ENCODE assay signal across 15 mouse cellular contexts in genomic region chr3:27901846-27902245, GRCm38 (mm10). TPM values are rescaled to one million over a fixed set of nuclear protein-coding genes. Genes with fewer than 3 reads are reported as not detected.
DNase-seq lines count a peak whose midpoint lies in the region; ATAC-seq and TF ChIP-seq lines count a peak whose summit lies in the region.
"Had no signal": no experiment of that assay in that cellular context is flagged by ENCODE, and none has a peak within 500 bp of the region (broad histone marks: within the 10 kb centered on the region; RNA-seq: fewer than 3 reads in every experiment).

No protein-coding gene starts in this region.

- no peak overlapping the region for H3K27ac ChIP-seq in heart, adult 2 months
- H3K27ac ChIP-seq in liver, adult 2 months (replicated peaks; ENCODE audit: insufficient read depth, low read depth, low read length) = no peak overlapping the region
- no peak overlapping the region for H3K27ac ChIP-seq in liver, embryonic 11.5 days (ENCODE audit: low read depth, low read length)
- H3K27ac ChIP-seq in bone marrow macrophage, adult 2 months (ENCODE audit: insufficient read depth, low read depth, low read length) = no peak overlapping the region

- no peaks in the 10 kb centered on the region for H3K27me3 ChIP-seq in heart, adult 2 months (ENCODE audit: control insufficient read depth, insufficient read depth, low read length)
- no peaks in the 10 kb centered on the region for H3K27me3 ChIP-seq in liver, adult 2 months (ENCODE audit: control insufficient read depth, insufficient read depth, low read length)
- no peaks in the 10 kb centered on the region for H3K27me3 ChIP-seq in liver, embryonic 11.5 days (replicated peaks; ENCODE audit: control insufficient read depth, insufficient read depth, low read length)
- 0 out of 2 replicates have a peak, but pooled peaks cover 9% of the 10 kb centered on the region for H3K27me3 ChIP-seq in E14TG2a.4 (ENCODE audit: insufficient read depth, low read length)

- no peaks in the 10 kb centered on the region for H3K36me3 ChIP-seq in heart, adult 2 months (ENCODE audit: control insufficient read depth, insufficient read depth, low read length)
- no peaks in the 10 kb centered on the region for H3K36me3 ChIP-seq in liver, adult 2 months (ENCODE audit: control insufficient read depth, insufficient read depth, low read length)
- H3K36me3 ChIP-seq in liver, embryonic 11.5 days (ENCODE audit: control insufficient read depth, insufficient read depth, low read length) = no peaks in the 10 kb centered on the region
- no peaks in the 10 kb centered on the region for H3K36me3 ChIP-seq in E14TG2a.4 (ENCODE audit: insufficient read depth, low read length)

- no peak for TF ChIP-seq POLR2A in heart, adult 2 months (IDR thresholded peaks at IDR 0.05; ENCODE audit: insufficient read depth, low read depth, low read length)
- no peak for TF ChIP-seq POLR2A in liver, adult 2 months (IDR thresholded peaks at IDR 0.05; ENCODE audit: extremely low read depth, insufficient read depth, low read length)
- no peak for TF ChIP-seq POLR2A in bone marrow macrophage, adult 2 months (IDR thresholded peaks at IDR 0.05; ENCODE audit: borderline replicate concordance, low read depth, low read length)

- H3K9ac ChIP-seq in heart, adult 2 months (ENCODE audit: low read depth, low read length) = no peak overlapping the region
- H3K9ac ChIP-seq in liver, adult 2 months (ENCODE audit: low read depth, low read length) = no peak overlapping the region
- H3K9ac ChIP-seq in liver, embryonic 11.5 days (ENCODE audit: low read depth, low read length) = no peak overlapping the region

- peak; percentile 51 for TF ChIP-seq CTCF in heart, adult 2 months (IDR thresholded peaks at IDR 0.05)
- peak; percentile 51 for TF ChIP-seq CTCF in liver, adult 2 months (IDR thresholded peaks at IDR 0.05; ENCODE audit: low read depth, low read length)
- peak; percentile 93 for TF ChIP-seq CTCF in E14TG2a.4 (conservative IDR thresholded peaks at IDR 0.05; ENCODE audit: low read length)
- TF ChIP-seq CTCF in bone marrow macrophage, adult 2 months (IDR thresholded peaks at IDR 0.05; ENCODE audit: low read depth, low read length) = peak; percentile 22; the same call in 1 of the 2 replicates

- peaks cover 10% of the 10 kb centered on the region for H3K4me1 ChIP-seq in heart, adult 2 months (ENCODE audit: control insufficient read depth, insufficient read depth, low read length)
- H3K4me1 ChIP-seq in liver, adult 2 months (ENCODE audit: control insufficient read depth, insufficient read depth, low read length) = peaks cover 25% of the 10 kb centered on the region
- H3K4me1 ChIP-seq in liver, embryonic 11.5 days (replicated peaks; ENCODE audit: control insufficient read depth, insufficient read depth, low read length) = peaks cover 13% of the 10 kb centered on the region
- peaks cover 2% of the 10 kb centered on the region for H3K4me1 ChIP-seq in E14TG2a.4 (replicated peaks; ENCODE audit: low read depth, low read length)
- no peaks in the 10 kb centered on the region for H3K4me1 ChIP-seq in bone marrow macrophage, adult 2 months (ENCODE audit: control insufficient read depth, insufficient read depth, low read length)

- H3K4me3 ChIP-seq in heart, adult 2 months = no peak overlapping the region
- H3K4me3 ChIP-seq in liver, adult 2 months (ENCODE audit: insufficient read depth, low read depth, low read length) = no peak overlapping the region
- H3K4me3 ChIP-seq in liver, embryonic 11.5 days (ENCODE audit: low read depth, low read length) = no peak overlapping the region
- H3K4me3 ChIP-seq in E14TG2a.4 (replicated peaks; ENCODE audit: low read length) = no peak overlapping the region
- no peak overlapping the region for H3K4me3 ChIP-seq in bone marrow macrophage, adult 2 months (ENCODE audit: insufficient read depth, low read length)

- ATAC-seq in liver, embryonic 11.5 days (replicated peaks; ENCODE audit: low FRiP score) = no peak

- no peaks in the 10 kb centered on the region for H3K79me2 ChIP-seq in heart, adult 2 months (replicated peaks; ENCODE audit: control insufficient read depth, insufficient read depth, low read length)
- no peaks in the 10 kb centered on the region for H3K79me2 ChIP-seq in liver, adult 2 months (ENCODE audit: control insufficient read depth, insufficient read depth, low read length)

- H3K9me3 ChIP-seq in liver, embryonic 11.5 days (ENCODE audit: control insufficient read depth, low read length) = no peaks in the 10 kb centered on the region
- no peaks in the 10 kb centered on the region for H3K9me3 ChIP-seq in E14TG2a.4 (ENCODE audit: low read length)

- no peak for TF ChIP-seq EP300 in heart, adult 2 months (IDR thresholded peaks at IDR 0.05; ENCODE audit: insufficient read depth, low read depth, low read length)

- intact Hi-C loops in heart, adult 2 months (cut with DNase I) = no loop called here
- intact Hi-C loops in left cerebral cortex, postnatal 25 days (cut with DNase I) = no loop called here

- no peak overlapping the region for H3K4me2 ChIP-seq in liver, embryonic 11.5 days

- WGBS in heart, adult 2 months = 91% methylated on average over 6 of the region's 6 CpGs
- 95% methylated on average over 6 of the region's 6 CpGs for WGBS in liver, adult 2 months
- 85% methylated on average over 6 of the region's 6 CpGs for WGBS in liver, embryonic 11.5 days

- DNase-seq in heart, adult 2 months = no peak
- DNase-seq in heart, adult 11 months = no peak
- no peak for DNase-seq in liver, adult 2 months (ENCODE audit: extremely low read depth, low read depth, low spot score)
- DNase-seq in liver, embryonic 11.5 days (ENCODE audit: low spot score) = no peak
- no peak for DNase-seq in retina, embryonic 14.5 days (ENCODE audit: low spot score)
- DNase-seq in left cerebral cortex, postnatal 25 days (ENCODE audit: low spot score in 2 of 2) = no peak
- DNase-seq: adrenal gland, postnatal 10 days; heart, postnatal 14 days had no signal

RNA-seq across cellular contexts. Expression of gene Tmem212, which starts 5.7 kb away (rescaled TPM):
- total RNA-seq in heart, adult 2 months (2021) = not detected
- 4.9 TPM in 1 of 2 replicates, not detected in the other for polyA plus RNA-seq in heart, adult 2 months (2012; rRNA removed)
- total RNA-seq in liver, adult 2 months (2014; rRNA removed) = not detected in 2 replicates
- polyA plus RNA-seq in liver, adult 2 months (2012; rRNA removed) = not detected in 2 replicates
- polyA plus RNA-seq in liver, embryonic 11.5 days (2014; fragmentation: Nextera tagmentation; extraction: Ambion mirVana) = not detected in 2 replicates
- not detected in 2 replicates for polyA plus RNA-seq in bone marrow macrophage, adult 2 months (2012; ENCODE audit: insufficient read depth, insufficient read length, missing spikeins)
- total RNA-seq in left cerebral cortex, postnatal 25 days (2021) = not detected
- total RNA-seq: adrenal gland, postnatal 10 days; gastrocnemius, postnatal 4 days; megakaryocyte-erythroid progenitor cell, adult 5-6 weeks had no signal
- polyA plus RNA-seq: C2C12; liver, embryonic 16.5 days; small intestine, adult 2 months had no signal

RNA-seq across cellular contexts. Expression of gene Pld1, which starts 36.6 kb away (rescaled TPM):
- total RNA-seq in heart, adult 2 months (2021) = 10 to 100 TPM; 11.4 to 11.8 TPM
- polyA plus RNA-seq in heart, adult 2 months (2012; rRNA removed) = 4.0 and 6.0 TPM in 2 replicates
- total RNA-seq in liver, adult 2 months (2014; rRNA removed) = 8.4 and 11.3 TPM in 2 replicates
- polyA plus RNA-seq in liver, adult 2 months (2012; rRNA removed) = 1.7 and 1.9 TPM in 2 replicates
- 3.5 and 4.9 TPM in 2 replicates for polyA plus RNA-seq in liver, embryonic 11.5 days (2014; fragmentation: Nextera tagmentation; extraction: Ambion mirVana)
- polyA plus RNA-seq in bone marrow macrophage, adult 2 months (2012; ENCODE audit: insufficient read depth, insufficient read length, missing spikeins) = 16.2 and 18.1 TPM in 2 replicates
- 1 to 10 TPM; 8.1 to 9.8 TPM for total RNA-seq in left cerebral cortex, postnatal 25 days (2021)

Comparison
In these comparisons a context has a peak if more than half of its experiments do, and no peak if none do; other contexts are left out.
1. CTCF ChIP-seq: peak in every context shown above with its lines; median percentile 93 in E14TG2a.4; 51 in heart, adult 2 months; 51 in liver, adult 2 months; 22 in bone marrow macrophage, adult 2 months.